Mouse (Mus musculus) neural tube, embryonic 11.5 days (tissue): Measurements from ENCODE around the gene Usf1. TPM values are rescaled to one million over a fixed set of nuclear protein-coding genes. Genes with fewer than 3 reads are reported as not detected.

Experiments
- ATAC-seq: fragments of 200-750 bp; cut with Nextera tagmentation; 2 replicates; pipeline ENCODE4 v1.8.0; 2017; ENCODE audit warnings: moderate number of reproducible peaks, mild to moderate bottlenecking, moderate TSS enrichment, moderate library complexity; ENCODE audit not compliant: insufficient read depth, low FRiP score, low TSS enrichment
- DNase-seq: peaks from one replicate; pipeline ENCODE4 v3.0.0-alpha.2; 2015; ENCODE audit warnings: low spot score
- H3K27ac ChIP-seq: fragments of 300-500 bp; sonication (generic); 2 replicates; pipeline ENCODE4 v1.5.1; 2014; ENCODE audit warnings: low read depth, mild to moderate bottlenecking, low read length
- H3K27me3 ChIP-seq: fragments of 300-500 bp; sonication (generic); 2 replicates; pipeline ENCODE4 v1.6.1; 2014; ENCODE audit warnings: mild to moderate bottlenecking, low read length, mixed read lengths; ENCODE audit not compliant: control insufficient read depth, insufficient read depth
- H3K36me3 ChIP-seq: fragments of 300-500 bp; sonication (generic); 2 replicates; pipeline ENCODE4 v1.6.1; 2014; ENCODE audit warnings: mild to moderate bottlenecking, low read length, moderate library complexity, mixed read lengths; ENCODE audit not compliant: control insufficient read depth, insufficient read depth
- H3K4me1 ChIP-seq: fragments of 300-500 bp; sonication (generic); 2 replicates; pipeline ENCODE4 v1.6.1; 2014; ENCODE audit warnings: low read length, mixed read lengths; ENCODE audit not compliant: control insufficient read depth, insufficient read depth
- H3K4me2 ChIP-seq: fragments of 300-500 bp; sonication (generic); 2 replicates; pipeline ENCODE4 v1.6.1; 2014; ENCODE audit warnings: low read depth, mild to moderate bottlenecking, moderate library complexity
- H3K4me3 ChIP-seq: fragments of 300-500 bp; sonication (generic); 2 replicates; pipeline ENCODE4 v1.5.1; 2014; ENCODE audit warnings: low read depth, low read length
- H3K9ac ChIP-seq: fragments of 300-500 bp; sonication (generic); 2 replicates; pipeline ENCODE4 v1.6.1; 2014; ENCODE audit warnings: mild to moderate bottlenecking, low read length
- H3K9me3 ChIP-seq: fragments of 300-500 bp; sonication (generic); 2 replicates; pipeline ENCODE4 v1.6.1; 2016; ENCODE audit warnings: low read length; ENCODE audit not compliant: control insufficient read depth
- WGBS: fragments of 180-500 bp; shearing (Covaris S2); extraction: QIAGEN DNeasy Blood & Tissue Kit; methylation state at CpG from one replicate; pipeline ENCODE4 v1.1.7; 2014; 5-methylcytosine and 5-hydroxymethylcytosine counted together
- polyA plus RNA-seq: library from polyadenylated mRNA; unstranded; fragments of >200 nt; fragmentation: Nextera tagmentation; extraction: Ambion mirVana; gene quantifications from 2 replicates; pipeline ENCODE4 v1.2.1, GENCODE M21; 2014

Gene Usf1
- polyA plus RNA-seq, 1 experiment from 2014 or later, result 162 TPM

DNA sequence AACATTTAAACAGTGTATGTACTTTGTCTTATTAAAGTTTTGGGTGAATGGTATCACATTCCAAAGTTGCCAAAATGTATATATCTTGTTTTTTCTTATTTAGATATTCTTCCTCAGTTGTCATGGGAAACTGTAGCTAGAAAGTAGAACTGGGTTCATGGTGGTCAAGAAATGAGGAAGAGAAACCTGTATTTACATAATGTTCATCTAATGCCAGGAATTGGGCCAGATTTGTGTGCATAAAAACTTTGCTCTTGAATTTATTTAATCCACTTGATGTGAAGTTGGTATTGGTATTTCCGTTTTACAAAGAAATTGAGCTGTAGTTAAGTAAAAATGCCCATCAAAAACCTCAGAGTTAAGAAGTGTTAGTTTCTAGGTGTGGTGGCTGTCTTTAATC, 882 bp upstream of the Usf1 start:
- Histone ChIP-seq H3K9ac (no peak overlapping the region), H3K27ac (no peak overlapping the region), H3K27me3 (no peaks in the 10 kb centered on the region), H3K4me3 (no peak overlapping the region), H3K9me3 (no peaks in the 10 kb centered on the region), H3K4me2 (no peak overlapping the region), H3K36me3 (no peaks in the 10 kb centered on the region; the same call in 1 of the 2 replicates), H3K4me1 (peaks cover 2% of the 10 kb centered on the region; the same call in 1 of the 2 replicates)
- 80% methylated on average over 1 of the region's 1 CpGs for WGBS
- DNase-seq (no peak), ATAC-seq (no peak)

DNA sequence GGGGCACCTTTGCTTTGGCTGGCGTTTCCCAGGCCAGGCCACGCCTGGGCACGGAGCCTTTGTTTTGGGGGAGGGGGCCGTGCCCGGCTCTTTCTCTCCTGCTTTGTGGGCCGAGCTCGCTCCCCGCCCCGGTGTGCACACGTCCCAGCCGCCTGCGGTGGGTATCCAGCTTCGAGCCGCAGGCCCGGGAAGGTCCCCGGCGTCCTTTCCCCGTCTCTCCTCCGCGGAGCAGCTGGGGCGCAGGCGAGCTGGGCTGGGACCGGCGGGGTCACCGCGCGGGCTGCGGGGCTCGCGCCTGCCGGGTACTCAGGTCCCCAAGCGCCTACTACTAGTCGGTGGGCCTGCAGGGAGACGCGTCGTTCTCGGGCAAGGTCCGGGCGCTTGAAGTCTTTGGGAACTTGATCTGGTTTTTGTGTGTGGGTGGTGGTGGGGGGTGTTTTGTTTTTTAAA, 404 bp downstream of the Usf1 start:
- H3K4me3 ChIP-seq, result peak overlapping the region; percentile 71
- peak overlapping the region; percentile 48 for H3K4me2 ChIP-seq
- ATAC-seq, result peak; percentile 79
- under 1% methylated on average over 38 of the region's 39 CpGs for WGBS
- no peaks in the 10 kb centered on the region for H3K27me3 ChIP-seq
- peaks cover 8% of the 10 kb centered on the region for H3K36me3 ChIP-seq
- peak overlapping the region; percentile 85 for H3K9ac ChIP-seq
- DNase-seq, result no peak
- peaks cover 2% of the 10 kb centered on the region; the same call in 1 of the 2 replicates for H3K4me1 ChIP-seq
- H3K9me3 ChIP-seq, result no peaks in the 10 kb centered on the region
- H3K27ac ChIP-seq, result peak overlapping the region; percentile 68

DNA sequence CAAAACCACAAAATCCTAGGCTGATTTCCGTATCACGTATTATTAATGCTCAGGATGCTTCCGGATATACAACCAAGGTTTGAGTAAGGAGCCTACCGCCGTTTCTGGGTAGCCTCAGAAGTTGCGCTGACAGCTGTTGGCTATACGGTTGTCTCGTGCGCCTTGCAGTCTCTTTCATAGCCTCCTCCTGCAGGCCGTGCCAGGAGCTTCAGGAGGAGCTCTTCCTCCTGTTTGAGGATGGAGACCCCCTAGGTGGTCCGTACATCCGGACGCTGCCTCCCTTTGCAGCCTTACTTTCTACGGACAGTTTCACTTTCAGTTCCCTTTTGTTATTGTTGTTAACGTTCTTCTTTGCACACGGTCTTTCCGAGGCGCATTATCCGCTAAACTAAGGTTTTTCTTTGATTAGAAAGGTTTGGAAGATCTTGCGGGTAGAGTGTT, 908 bp downstream of the Usf1 start:
- DNase-seq (peak; percentile 68), ATAC-seq (peak; percentile 56)
- Histone ChIP-seq H3K4me2 (peak overlapping the region; percentile 48), H3K9ac (peak overlapping the region; percentile 85), H3K9me3 (no peaks in the 10 kb centered on the region), H3K36me3 (peaks cover 10% of the 10 kb centered on the region), H3K27me3 (no peaks in the 10 kb centered on the region), H3K4me1 (peaks cover 2% of the 10 kb centered on the region; the same call in 1 of the 2 replicates), H3K4me3 (peak overlapping the region; percentile 71), H3K27ac (peak overlapping the region; percentile 68)
- WGBS, result 2% methylated on average over 20 of the region's 20 CpGs

DNA sequence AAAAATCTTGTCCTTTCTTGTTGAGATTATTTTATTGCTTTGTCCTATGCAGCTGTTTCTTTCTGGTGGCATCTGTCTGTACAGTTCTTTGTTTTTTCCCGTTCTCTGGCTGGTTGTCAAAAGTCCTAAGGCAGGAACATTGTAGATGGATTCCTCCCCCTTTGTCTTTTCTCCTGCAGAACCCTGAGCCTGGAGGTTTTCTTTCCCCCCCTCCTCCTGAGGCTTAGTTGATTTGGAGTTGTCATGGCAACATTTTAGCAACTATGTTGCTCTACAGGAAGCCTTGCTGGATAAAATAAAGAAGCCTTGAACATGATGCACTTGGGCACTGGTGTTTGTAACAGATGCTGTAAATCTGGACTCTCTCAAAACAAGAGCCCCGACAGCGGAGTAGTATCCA, 1.3 kb downstream of the Usf1 start:
- peak overlapping the region; percentile 71 for H3K4me3 ChIP-seq
- peak overlapping the region; percentile 48 for H3K4me2 ChIP-seq
- H3K9ac ChIP-seq, result peak overlapping the region; percentile 85
- H3K27ac ChIP-seq, result peak overlapping the region; percentile 68; the same call in 1 of the 2 replicates
- peak; percentile 14; the same call in 1 of the 2 replicates for ATAC-seq
- DNase-seq, result no peak
- H3K9me3 ChIP-seq, result no peaks in the 10 kb centered on the region
- 38% methylated on average over 3 of the region's 3 CpGs for WGBS
- no peaks in the 10 kb centered on the region for H3K27me3 ChIP-seq
- H3K36me3 ChIP-seq, result peaks cover 10% of the 10 kb centered on the region
- peaks cover 2% of the 10 kb centered on the region; the same call in 1 of the 2 replicates for H3K4me1 ChIP-seq

DNA sequence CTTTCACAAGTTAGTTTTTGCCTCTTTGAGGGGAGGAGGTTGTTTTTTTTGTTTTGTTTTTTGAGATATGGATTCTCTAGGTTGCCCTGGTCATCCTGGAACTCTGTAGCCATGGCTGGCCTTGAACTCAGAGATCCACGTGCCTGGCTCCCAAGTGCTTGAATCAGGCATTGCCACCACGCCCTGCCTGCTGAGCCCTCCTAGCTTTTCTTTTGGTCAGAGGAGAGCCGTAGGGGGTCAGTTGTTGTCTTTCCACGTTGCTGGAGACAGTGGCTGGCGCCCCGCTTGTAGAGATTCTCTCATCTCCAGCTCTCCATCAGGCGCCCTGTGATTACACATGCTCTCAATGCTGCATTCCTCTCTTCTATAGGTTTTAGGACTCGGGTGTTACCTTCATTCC, 2.5 kb downstream of the Usf1 start:
- Histone ChIP-seq H3K27ac (no peak overlapping the region), H3K4me2 (no peak overlapping the region), H3K27me3 (no peaks in the 10 kb centered on the region), H3K36me3 (peaks cover 13% of the 10 kb centered on the region), H3K9me3 (no peaks in the 10 kb centered on the region), H3K4me1 (peaks cover 2% of the 10 kb centered on the region; the same call in 1 of the 2 replicates), H3K4me3 (no peak overlapping the region), H3K9ac (no peak overlapping the region)
- 75% methylated on average over 8 of the region's 8 CpGs for WGBS
- ATAC-seq (no peak), DNase-seq (no peak)

DNA sequence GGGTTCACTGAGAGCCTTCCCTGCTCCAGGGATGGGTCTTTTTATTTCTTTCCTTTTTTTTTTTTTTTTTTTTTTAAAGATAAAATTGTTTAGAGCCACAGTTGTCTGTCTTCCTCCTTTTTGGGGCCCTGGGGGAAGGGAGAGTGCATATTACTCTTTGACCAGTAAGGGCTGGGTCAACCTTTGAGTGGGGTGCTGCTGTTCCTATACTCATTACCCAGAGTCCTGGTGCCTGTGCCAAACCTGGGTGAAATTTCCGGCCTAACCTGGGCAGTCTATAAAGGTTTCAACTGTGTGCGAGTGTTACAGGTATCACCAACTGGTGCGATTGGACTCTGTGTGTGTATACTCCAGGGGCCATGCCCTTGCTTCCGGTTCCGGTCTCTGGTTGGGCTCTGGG, 7.5 kb downstream of the Usf1 start, which contains the start of gene Tstd1:
Tstd1 (plus strand) TSS at position 213 of the 400 bp plus-strand sequence.
- ATAC-seq (no peak), DNase-seq (no peak)
- Histone ChIP-seq H3K27me3 (no peaks in the 10 kb centered on the region), H3K4me3 (no peak within 1 kb of the TSS), H3K9me3 (no peaks in the 10 kb centered on the region), H3K36me3 (peaks cover 20% of the 10 kb centered on the region), H3K4me2 (no peak within 1 kb of the TSS), H3K27ac (no peak within 1 kb of the TSS), H3K9ac (no peak within 1 kb of the TSS), H3K4me1 (peaks cover 2% of the 10 kb centered on the region; the same call in 1 of the 2 replicates)
- 92% methylated on average over 5 of the region's 5 CpGs for WGBS

DNA sequence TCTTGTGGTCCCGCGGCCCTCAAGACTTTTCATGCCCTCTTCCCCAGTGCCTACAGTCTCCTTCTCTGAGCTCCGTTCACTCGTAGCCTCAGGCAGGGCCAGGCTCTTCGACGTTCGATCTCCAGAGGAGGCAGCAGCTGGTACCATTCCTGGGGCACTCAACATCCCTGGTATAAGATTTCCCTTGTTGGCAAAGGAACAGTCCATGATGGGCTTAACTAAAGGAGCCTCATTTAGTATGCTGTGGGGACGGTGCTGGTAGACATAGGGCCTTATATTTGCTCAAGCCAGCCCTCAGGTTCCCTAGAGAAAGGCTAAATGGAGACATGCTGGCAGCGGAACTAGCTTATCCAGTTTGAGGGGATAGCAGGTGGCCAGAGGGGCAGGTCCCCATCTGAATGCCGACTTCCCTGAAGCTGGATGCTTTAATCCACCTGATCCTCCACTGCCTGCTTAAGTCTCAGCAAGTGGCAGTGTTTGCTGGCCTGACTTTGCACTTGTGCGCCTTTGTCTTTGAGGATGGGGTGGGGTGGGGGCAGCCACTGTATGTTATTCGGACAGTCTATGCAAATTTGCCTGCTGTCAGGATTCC, 8.3 kb downstream of the Usf1 start:
- H3K27ac ChIP-seq, result no peak overlapping the region
- H3K9me3 ChIP-seq, result no peaks in the 10 kb centered on the region
- whole genome bisulfite sequencing, result 66% methylated on average over 12 of the region's 12 CpGs
- H3K4me1 ChIP-seq, result no peaks in the 10 kb centered on the region
- peaks cover 20% of the 10 kb centered on the region for H3K36me3 ChIP-seq
- ATAC-seq, result 0 out of 2 replicates have a peak, but pooled peaks have one; percentile 17
- H3K4me3 ChIP-seq, result no peak overlapping the region
- H3K27me3 ChIP-seq, result no peaks in the 10 kb centered on the region
- H3K9ac ChIP-seq, result no peak overlapping the region
- H3K4me2 ChIP-seq, result no peak overlapping the region
- no peak for DNase-seq

DNA sequence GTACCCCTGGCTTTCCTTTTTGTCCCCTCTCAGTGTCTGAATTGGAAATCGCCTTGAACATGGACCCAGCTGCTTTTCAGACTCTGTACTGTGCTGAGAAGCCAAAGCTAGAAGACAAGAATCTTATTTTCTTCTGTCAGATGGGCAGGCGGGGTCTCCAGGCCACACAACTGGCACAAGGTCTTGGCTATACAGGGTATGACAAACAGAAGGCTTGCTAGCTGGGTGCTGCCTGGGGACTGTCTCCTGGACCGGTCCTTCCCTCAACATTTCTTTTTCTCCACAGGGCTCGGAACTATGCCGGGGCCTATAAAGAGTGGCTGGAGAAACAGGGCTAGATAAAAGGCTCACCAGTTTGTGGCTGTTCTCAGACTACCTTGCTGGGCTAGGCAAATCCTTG, 8.8 kb downstream of the Usf1 start:
- no peak for DNase-seq
- H3K4me1 ChIP-seq, result no peaks in the 10 kb centered on the region
- H3K27ac ChIP-seq, result no peak overlapping the region

DNA sequence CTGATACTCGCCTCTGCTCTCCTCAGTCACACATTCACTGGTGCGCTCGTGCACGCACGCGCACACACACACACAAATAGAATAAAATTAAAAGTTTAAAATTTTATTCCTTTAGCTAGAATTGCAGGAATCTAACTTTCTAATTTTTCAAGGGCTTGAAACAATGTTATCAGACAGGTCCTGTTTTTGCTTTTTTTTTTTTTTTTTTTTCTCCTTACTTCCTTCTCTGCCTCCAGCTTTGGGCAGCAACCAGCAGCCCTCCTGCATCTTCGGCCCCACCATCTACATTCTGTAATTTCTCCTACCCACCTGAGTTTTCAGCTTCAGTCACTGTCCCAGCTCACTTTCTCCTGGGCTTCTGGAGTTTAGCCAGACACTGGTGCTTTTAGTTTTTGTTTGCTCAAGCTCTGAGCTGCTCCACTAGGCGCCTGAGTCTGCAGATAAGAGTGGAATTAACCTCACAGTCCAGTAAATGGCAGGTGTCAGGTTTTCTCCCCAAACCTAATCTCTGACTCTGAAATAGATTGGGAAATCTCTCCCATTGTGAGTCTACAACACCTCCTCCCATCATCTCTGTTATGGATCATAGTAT, 11.5 kb downstream of the Usf1 start:
- no peak for ATAC-seq
- Histone ChIP-seq H3K4me2 (no peak overlapping the region), H3K4me3 (no peak overlapping the region), H3K9me3 (no peaks in the 10 kb centered on the region), H3K36me3 (peaks cover 11% of the 10 kb centered on the region), H3K4me1 (no peaks in the 10 kb centered on the region), H3K27ac (no peak overlapping the region), H3K9ac (no peak overlapping the region), H3K27me3 (no peaks in the 10 kb centered on the region)
- WGBS, result 90% methylated on average over 8 of the region's 8 CpGs
- DNase-seq, result no peak

More for the DNA sequence above, 8.8 kb downstream of the Usf1 start:
- Histone ChIP-seq H3K4me2 (no peak overlapping the region), H3K36me3 (peaks cover 20% of the 10 kb centered on the region), H3K9ac (no peak overlapping the region), H3K9me3 (no peaks in the 10 kb centered on the region), H3K4me3 (no peak overlapping the region), H3K27me3 (no peaks in the 10 kb centered on the region)
- WGBS, result 84% methylated on average over 5 of the region's 5 CpGs
- no peak for ATAC-seq
